Mouse (Mus musculus) MEL (cell line): Measurements from ENCODE around the gene Aass. TPM values are rescaled to one million over a fixed set of nuclear protein-coding genes. Genes with fewer than 3 reads are reported as not detected.
"Not testable (repeated sequence)": the region's sequence is repeated elsewhere in the genome, so short reads cannot be mapped to it uniquely, and the experiment has no call there.

Experiments
- DNase-seq: peaks from one replicate; pipeline ENCODE4 v3.0.0; 2011; ENCODE audit warnings: low read depth, low spot score
- H3K27ac ChIP-seq: 2 replicates; pipeline ENCODE4 v1.5.1; 2012; ENCODE audit warnings: low read depth, mild to moderate bottlenecking, control low read depth, low read length, moderate library complexity; ENCODE audit not compliant: control insufficient read depth
- H3K27me3 ChIP-seq, 2 experiments: fragments of 150-350 bp in 1 of 2; sonication (generic) in 1 of 2; 2 replicates each; pipeline ENCODE4 v1.6.1; 2012; ENCODE audit warnings: low read length in 2 of 2, mild to moderate bottlenecking in 2 of 2, improper control_type of control experiment in 1 of 2, moderate library complexity in 1 of 2; ENCODE audit not compliant: insufficient read depth in 2 of 2, control insufficient read depth in 1 of 2
- H3K36me3 ChIP-seq, 2 experiments: 2 replicates each; pipeline ENCODE4 v1.6.1; 2012 to 2014; ENCODE audit warnings: low read length in 2 of 2, improper control_type of control experiment in 1 of 2, inconsistent platforms in 1 of 2, mild to moderate bottlenecking in 1 of 2; ENCODE audit not compliant: insufficient read depth in 2 of 2, control insufficient read depth in 1 of 2
- H3K4me1 ChIP-seq, 2 experiments: fragments of 150-350 bp in 1 of 2; sonication (generic) in 1 of 2; 2 replicates each; pipeline ENCODE4 v1.6.1; 2012; ENCODE audit warnings: low read length in 2 of 2, improper control_type of control experiment in 1 of 2, mild to moderate bottlenecking in 1 of 2; ENCODE audit not compliant: insufficient read depth in 2 of 2, control insufficient read depth in 1 of 2
- H3K4me3 ChIP-seq, 2 experiments: fragments of 150-350 bp in 1 of 2; sonication (generic) in 1 of 2; 2 replicates each; pipeline ENCODE4 v1.5.1; 2012; ENCODE audit warnings: low read depth in 2 of 2, low read length in 2 of 2, mild to moderate bottlenecking in 2 of 2, moderate library complexity in 2 of 2, control low read depth in 1 of 2, improper control_type of control experiment in 1 of 2; ENCODE audit not compliant: control insufficient read depth in 1 of 2, insufficient read depth in 1 of 2
- H3K79me2 ChIP-seq: 2 replicates; pipeline ENCODE4 v1.6.1; 2012; ENCODE audit warnings: mild to moderate bottlenecking, low read length, moderate library complexity; ENCODE audit not compliant: control insufficient read depth, poor library complexity, insufficient read depth
- H3K9ac ChIP-seq: 2 replicates; pipeline ENCODE4 v1.6.1; 2012; ENCODE audit warnings: low read depth, mild to moderate bottlenecking, control low read depth, low read length, moderate library complexity; ENCODE audit not compliant: control insufficient read depth, poor library complexity, severe bottlenecking
- H3K9me3 ChIP-seq: fragments of 150-350 bp; sonication (generic); replicated peaks from 2 replicates; pipeline ENCODE4 v1.6.1; 2012; ENCODE audit warnings: mild to moderate bottlenecking, low read length, improper control_type of control experiment, moderate library complexity; ENCODE audit not compliant: insufficient read depth
- BHLHE40 ChIP-seq: IDR thresholded peaks from 2 replicates; pipeline ENCODE4 v1.6.1; 2012; ENCODE audit warnings: low read depth, mild to moderate bottlenecking, inconsistent platforms, low read length, improper control_type of control experiment, borderline replicate concordance
- CHD1 ChIP-seq: IDR thresholded peaks from 2 replicates; pipeline ENCODE4 v1.6.1; 2012; ENCODE audit warnings: low read depth, mild to moderate bottlenecking, inconsistent platforms, low read length, improper control_type of control experiment
- ELF1 ChIP-seq: IDR thresholded peaks from 2 replicates; pipeline ENCODE4 v1.6.1; 2014; ENCODE audit warnings: low read depth, mild to moderate bottlenecking, inconsistent platforms, low read length, improper control_type of control experiment, moderate library complexity
- EP300 ChIP-seq, 2 experiments: IDR thresholded peaks; 2 replicates each; pipeline ENCODE4 v1.6.1; 2011; ENCODE audit warnings: improper control_type of control experiment in 2 of 2, low read length in 2 of 2, low read depth in 1 of 2, mild to moderate bottlenecking in 1 of 2
- GABPA ChIP-seq: IDR thresholded peaks from 2 replicates; pipeline ENCODE4 v1.6.1; 2012; ENCODE audit warnings: low read depth, mild to moderate bottlenecking, inconsistent platforms, low read length, improper control_type of control experiment, moderate library complexity
- HCFC1 ChIP-seq: IDR thresholded peaks from 2 replicates; pipeline ENCODE4 v1.6.1; 2012; ENCODE audit warnings: low read depth, mild to moderate bottlenecking, inconsistent platforms, low read length, improper control_type of control experiment, moderate library complexity
- JUND ChIP-seq: IDR thresholded peaks from 2 replicates; pipeline ENCODE4 v1.6.1; 2011; ENCODE audit warnings: low read depth, mild to moderate bottlenecking, improper control_type of control experiment, low read length
- KAT2A ChIP-seq: conservative IDR thresholded peaks from 2 replicates; pipeline ENCODE4 v1.6.1; 2012; ENCODE audit warnings: low read depth, low read length, improper control_type of control experiment, inconsistent platforms
- MAFK ChIP-seq: IDR thresholded peaks from 2 replicates; pipeline ENCODE4 v1.6.1; 2011; ENCODE audit warnings: low read depth, mild to moderate bottlenecking, low read length, improper control_type of control experiment, borderline replicate concordance
- MAX ChIP-seq: IDR thresholded peaks from 2 replicates; pipeline ENCODE4 v1.6.1; 2011; ENCODE audit warnings: low read length, improper control_type of control experiment
- MEF2A ChIP-seq: IDR thresholded peaks from 2 replicates; pipeline ENCODE4 v1.6.1; 2014; ENCODE audit warnings: low read depth, mild to moderate bottlenecking, inconsistent platforms, low read length, improper control_type of control experiment; ENCODE audit not compliant: poor library complexity, insufficient replicate concordance, severe bottlenecking; ENCODE audit errors: extremely low read depth
- MYC ChIP-seq: IDR thresholded peaks from 2 replicates; pipeline ENCODE4 v1.6.1; 2011; ENCODE audit warnings: low read depth, mild to moderate bottlenecking, low read length, improper control_type of control experiment, moderate library complexity
- NELFE ChIP-seq: IDR thresholded peaks from 2 replicates; pipeline ENCODE4 v1.6.1; 2011; ENCODE audit warnings: low read depth, low read length, improper control_type of control experiment
- NRF1 ChIP-seq: IDR thresholded peaks from 2 replicates; pipeline ENCODE4 v1.6.1; 2014; ENCODE audit warnings: low read depth, mild to moderate bottlenecking, inconsistent platforms, low read length, improper control_type of control experiment, moderate library complexity; ENCODE audit not compliant: poor library complexity, insufficient read depth, severe bottlenecking
- RAD21 ChIP-seq: IDR thresholded peaks from 2 replicates; pipeline ENCODE4 v1.6.1; 2011; ENCODE audit warnings: mild to moderate bottlenecking, low read depth, low read length, improper control_type of control experiment
- RCOR1 ChIP-seq: IDR thresholded peaks from 2 replicates; pipeline ENCODE4 v1.6.1; 2012; ENCODE audit warnings: low read depth, mild to moderate bottlenecking, inconsistent platforms, low read length, improper control_type of control experiment
- SIN3A ChIP-seq: IDR thresholded peaks from 2 replicates; pipeline ENCODE4 v1.6.1; 2012; ENCODE audit warnings: low read length, improper control_type of control experiment, inconsistent platforms
- SMC3 ChIP-seq: IDR thresholded peaks from 2 replicates; pipeline ENCODE4 v1.6.1; 2011; ENCODE audit warnings: low read depth, low read length, improper control_type of control experiment
- TAL1 ChIP-seq: IDR thresholded peaks from 2 replicates; pipeline ENCODE4 v1.6.1; 2012; ENCODE audit warnings: mild to moderate bottlenecking, inconsistent platforms, low read length, moderate library complexity, mixed read lengths
- TCF12 ChIP-seq: IDR thresholded peaks from 2 replicates; pipeline ENCODE4 v1.6.1; 2014; ENCODE audit warnings: low read depth, mild to moderate bottlenecking, inconsistent platforms, low read length, improper control_type of control experiment, moderate library complexity
- USF1 ChIP-seq: IDR thresholded peaks from 2 replicates; pipeline ENCODE4 v1.6.1; 2014; ENCODE audit warnings: low read depth, mild to moderate bottlenecking, inconsistent platforms, low read length, improper control_type of control experiment, moderate library complexity
- ZMIZ1 ChIP-seq: IDR thresholded peaks from 2 replicates; pipeline ENCODE4 v1.6.1; 2012; ENCODE audit warnings: low read depth, mild to moderate bottlenecking, inconsistent platforms, low read length, improper control_type of control experiment, moderate library complexity
- polyA plus RNA-seq, 2 experiments: library from polyadenylated mRNA; stranded (reverse) in 1 of 2; unstranded in 1 of 2; fragments of >175 nt in 1 of 2; fragments of >200 nt in 1 of 2; gene quantifications; 2 replicates each; pipeline versions ENCODE4 v1.2.1 to v1.2.4; 2012; ENCODE audit warnings: low replicate concordance in 2 of 2, low read depth in 1 of 2; ENCODE audit not compliant: insufficient read length in 2 of 2, insufficient read depth in 1 of 2, missing spikeins in 1 of 2
- total RNA-seq: library from RNA; depleted of rRNA; stranded (reverse); fragments of 300-350 nt; gene quantifications from 2 replicates; pipeline ENCODE4 v1.2.3, GENCODE M21; 2012

Aass gene
- total and polyA plus RNA-seq, 3 experiments, result not detected

GRCm38 (mm10) chr6:23114781-23115180 lies 18.0 kb downstream of the Aass start:
- H3K4me1 ChIP-seq, result no peaks in the 10 kb centered on the region
- H3K9me3 ChIP-seq, result no peaks in the 10 kb centered on the region
- no peaks in the 10 kb centered on the region for H3K27me3 ChIP-seq
- no peak overlapping the region for H3K9ac ChIP-seq
- TF ChIP-seq ZMIZ1 (no peak), BHLHE40 (no peak), RCOR1 (no peak), SMC3 (no peak), KAT2A (no peak), SIN3A (no peak), USF1 (no peak)
- H3K79me2 ChIP-seq, result no peaks in the 10 kb centered on the region
- H3K36me3 ChIP-seq, result no peaks in the 10 kb centered on the region
- no peak for DNase-seq
- H3K27ac ChIP-seq, result no peak overlapping the region
- no peak overlapping the region for H3K4me3 ChIP-seq

DNA sequence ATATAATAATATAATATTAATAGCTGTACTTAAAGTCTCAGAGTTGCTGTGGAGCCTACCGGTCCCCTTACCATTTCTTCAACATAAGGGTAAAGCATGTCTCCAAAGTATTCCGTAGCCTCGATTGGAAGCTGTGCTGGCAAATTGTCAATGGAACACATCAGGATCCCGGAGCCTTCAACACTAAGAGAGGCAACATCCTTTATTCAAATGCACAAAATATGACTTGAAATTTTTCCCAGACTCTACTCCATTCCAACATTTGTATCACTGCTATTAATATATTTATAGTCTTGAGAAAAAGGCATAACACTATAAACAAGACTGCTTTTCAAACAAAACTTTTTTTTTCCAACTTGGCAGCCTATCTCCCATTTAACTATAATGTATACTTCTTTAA lies 25.7 kb downstream of the Aass start:
- Histone ChIP-seq H3K4me1 (no peaks in the 10 kb centered on the region), H3K4me3 (no peak overlapping the region)
- DNase-seq, result no peak

GRCm38 (mm10) chr6:23106373-23106772 lies 26.4 kb downstream of the Aass start:
- DNase-seq, result no peak
- Histone ChIP-seq H3K4me3 (no peak overlapping the region), H3K27ac (no peak overlapping the region), H3K36me3 (no peaks in the 10 kb centered on the region), H3K27me3 (no peaks in the 10 kb centered on the region), H3K9ac (no peak overlapping the region), H3K4me1 (no peaks in the 10 kb centered on the region), H3K9me3 (no peaks in the 10 kb centered on the region), H3K79me2 (no peaks in the 10 kb centered on the region)
- TF ChIP-seq SMC3 (no peak), JUND (no peak)

More for the DNA sequence above, 25.7 kb downstream of the Aass start:
- Histone ChIP-seq H3K9ac (no peak overlapping the region), H3K27me3 (no peaks in the 10 kb centered on the region), H3K36me3 (no peaks in the 10 kb centered on the region), H3K9me3 (no peaks in the 10 kb centered on the region), H3K79me2 (no peaks in the 10 kb centered on the region), H3K27ac (no peak overlapping the region)
- TF ChIP-seq BHLHE40 (no peak), NRF1 (no peak), RAD21 (no peak), GABPA (no peak), MAX (no peak), MYC (no peak), TCF12 (no peak), KAT2A (no peak), MEF2A (no peak), NELFE (no peak), EP300 (IDR thresholded peaks at IDR 0.05; ENCODE audit: low read depth in 1 of 2, low read length in 2 of 2) (no peak), MAFK (no peak), USF1 (no peak), JUND (no peak), SIN3A (no peak), TAL1 (no peak), CHD1 (no peak), ELF1 (no peak), HCFC1 (no peak)

GRCm38 (mm10) chr6:23090346-23091055 lies 42.3 kb downstream of the Aass start:
- not testable (repeated sequence) for H3K9me3 ChIP-seq, H3K27ac ChIP-seq

More at GRCm38 (mm10) chr6:23090346-23091055, 42.3 kb downstream of the Aass start:
- H3K27me3 ChIP-seq, H3K4me1 ChIP-seq, H3K4me3 ChIP-seq, H3K79me2 ChIP-seq, DNase-seq, H3K36me3 ChIP-seq, H3K9ac ChIP-seq: not testable (repeated sequence)
